Comparison of ENCODE assay signal across 8 mouse cellular contexts in the genomic region with DNA sequence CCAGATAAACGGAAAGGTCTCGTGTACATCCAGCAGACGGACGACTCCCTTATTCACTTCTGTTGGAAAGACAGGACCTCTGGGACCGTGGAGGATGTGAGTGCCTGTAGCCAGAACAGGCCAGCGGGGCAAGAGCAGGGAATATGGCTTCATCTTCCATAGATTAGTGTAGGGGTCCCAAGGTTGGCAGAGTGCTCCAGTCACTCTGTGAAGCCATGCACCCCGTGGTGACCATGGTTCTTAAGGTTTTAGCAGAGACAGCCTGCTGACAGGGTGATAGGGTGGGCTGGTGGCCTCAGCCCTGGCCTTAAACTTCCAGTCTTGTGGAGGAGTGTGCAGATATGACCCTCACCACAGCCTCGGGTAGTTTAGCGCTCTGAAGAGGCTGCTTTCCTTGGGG. TPM values are rescaled to one million over a fixed set of nuclear protein-coding genes. Genes with fewer than 3 reads are reported as not detected.
DNase-seq lines count a peak whose midpoint lies in the region; ATAC-seq and TF ChIP-seq lines count a peak whose summit lies in the region.

No protein-coding gene starts in this region.

- TF ChIP-seq EP300 in lung, postnatal 0 days (IDR thresholded peaks at IDR 0.05), result no peak

- H3K36me3 ChIP-seq in lung, postnatal 0 days (ENCODE audit: insufficient read depth, low read length), result peaks cover 20% of the 10 kb centered on the region
- H3K36me3 ChIP-seq in embryonic facial prominence, embryonic 11.5 days (replicated peaks; ENCODE audit: control insufficient read depth, insufficient read depth, low read depth, low read length), result peaks cover 4% of the 10 kb centered on the region
- peaks cover 37% of the 10 kb centered on the region for H3K36me3 ChIP-seq in intestine, postnatal 0 days (ENCODE audit: control insufficient read depth, insufficient read depth)
- H3K36me3 ChIP-seq in neural tube, embryonic 15.5 days, result peaks cover 36% of the 10 kb centered on the region

- DNase-seq in lung, postnatal 0 days (ENCODE audit: low spot score), result peak; percentile 13
- no peak for DNase-seq in lung, postnatal 4 days
- DNase-seq in embryonic facial prominence, embryonic 11.5 days (ENCODE audit: low spot score), result no peak
- no peak for DNase-seq in embryo, embryonic 11 days
- no peak for DNase-seq in layer of hippocampus, adult 11-12 months (ENCODE audit: low spot score)
- no peak for DNase-seq in thymus, postnatal 36 days

- H3K4me3 ChIP-seq in lung, postnatal 0 days (ENCODE audit: low read depth, low read length), result peak overlapping the region; percentile 98
- H3K4me3 ChIP-seq in embryonic facial prominence, embryonic 11.5 days (ENCODE audit: low read depth, low read length), result peak overlapping the region; percentile 99
- H3K4me3 ChIP-seq in intestine, postnatal 0 days (ENCODE audit: low read depth, low read length), result peak overlapping the region; percentile 98
- peak overlapping the region; percentile 75 for H3K4me3 ChIP-seq in neural tube, embryonic 15.5 days (replicated peaks)

- H3K9me3 ChIP-seq in lung, postnatal 0 days (ENCODE audit: low read length), result no peaks in the 10 kb centered on the region
- no peaks in the 10 kb centered on the region for H3K9me3 ChIP-seq in embryonic facial prominence, embryonic 11.5 days (replicated peaks; ENCODE audit: control insufficient read depth, low read length)
- H3K9me3 ChIP-seq in intestine, postnatal 0 days (ENCODE audit: control insufficient read depth), result no peaks in the 10 kb centered on the region
- no peaks in the 10 kb centered on the region for H3K9me3 ChIP-seq in neural tube, embryonic 15.5 days (replicated peaks)

- no peak for TF ChIP-seq CTCF in lung, postnatal 0 days (IDR thresholded peaks at IDR 0.05)
- no peak for TF ChIP-seq CTCF in intestine, postnatal 0 days (IDR thresholded peaks at IDR 0.05; ENCODE audit: low read depth)

- H3K9ac ChIP-seq in lung, postnatal 0 days (replicated peaks; ENCODE audit: low read depth), result peak overlapping the region; percentile 95
- peak overlapping the region; percentile 97 for H3K9ac ChIP-seq in embryonic facial prominence, embryonic 11.5 days (replicated peaks; ENCODE audit: low read length)
- peak overlapping the region; percentile 97 for H3K9ac ChIP-seq in intestine, postnatal 0 days (ENCODE audit: low read depth, low read length)
- peak overlapping the region; percentile 88 for H3K9ac ChIP-seq in neural tube, embryonic 15.5 days (replicated peaks)

- H3K4me1 ChIP-seq in lung, postnatal 0 days (ENCODE audit: insufficient read depth, low read depth, low read length), result peaks cover 7% of the 10 kb centered on the region; the same call in 1 of the 2 replicates
- peaks cover 3% of the 10 kb centered on the region; the same call in 1 of the 2 replicates for H3K4me1 ChIP-seq in embryonic facial prominence, embryonic 11.5 days (ENCODE audit: control insufficient read depth, insufficient read depth, low read length)
- H3K4me1 ChIP-seq in intestine, postnatal 0 days (replicated peaks; ENCODE audit: control insufficient read depth, insufficient read depth, low read length), result no peaks in the 10 kb centered on the region
- peaks cover 30% of the 10 kb centered on the region for H3K4me1 ChIP-seq in neural tube, embryonic 15.5 days

- 3% methylated on average over 8 of the region's 9 CpGs for WGBS in lung, postnatal 0 days
- 6% methylated on average over 8 of the region's 9 CpGs for WGBS in embryonic facial prominence, embryonic 11.5 days
- 3% methylated on average over 8 of the region's 9 CpGs for WGBS in intestine, postnatal 0 days
- 4% methylated on average over 9 of the region's 9 CpGs for WGBS in neural tube, embryonic 15.5 days

- ATAC-seq in lung, postnatal 0 days, result no peak
- no peak for ATAC-seq in embryonic facial prominence, embryonic 11.5 days (replicated peaks; ENCODE audit: insufficient number of reproducible peaks, low FRiP score, low TSS enrichment, low read depth)
- ATAC-seq in intestine, postnatal 0 days, result no peak
- no peak for ATAC-seq in neural tube, embryonic 15.5 days (ENCODE audit: low FRiP score)

- H3K4me2 ChIP-seq in lung, postnatal 0 days (replicated peaks; ENCODE audit: low read depth, low read length), result peak overlapping the region; percentile 75
- peak overlapping the region; percentile 65 for H3K4me2 ChIP-seq in embryonic facial prominence, embryonic 11.5 days (ENCODE audit: low read depth, low read length)
- peak overlapping the region; percentile 88 for H3K4me2 ChIP-seq in intestine, postnatal 0 days (replicated peaks; ENCODE audit: low read depth)
- H3K4me2 ChIP-seq in neural tube, embryonic 15.5 days, result peak overlapping the region; percentile 89

- H3K27ac ChIP-seq in lung, postnatal 0 days (ENCODE audit: low read length), result peak overlapping the region; percentile 96
- no peak overlapping the region for H3K27ac ChIP-seq in embryonic facial prominence, embryonic 11.5 days (replicated peaks; ENCODE audit: low read depth, low read length)
- H3K27ac ChIP-seq in intestine, postnatal 0 days (ENCODE audit: low read depth, low read length), result peak overlapping the region; percentile 57; the same call in 1 of the 2 replicates
- H3K27ac ChIP-seq in neural tube, embryonic 15.5 days (replicated peaks), result peak overlapping the region; percentile 89; the same call in 1 of the 2 replicates

- H3K27me3 ChIP-seq in lung, postnatal 0 days (replicated peaks; ENCODE audit: insufficient read depth, low read length), result no peaks in the 10 kb centered on the region
- H3K27me3 ChIP-seq in embryonic facial prominence, embryonic 11.5 days (ENCODE audit: control insufficient read depth, insufficient read depth, low read length), result no peaks in the 10 kb centered on the region
- no peaks in the 10 kb centered on the region for H3K27me3 ChIP-seq in intestine, postnatal 0 days (replicated peaks; ENCODE audit: control insufficient read depth, insufficient read depth, low read length)
- no peaks in the 10 kb centered on the region for H3K27me3 ChIP-seq in neural tube, embryonic 15.5 days (replicated peaks)

RNA-seq across cellular contexts. Expression of gene Adrm1, which starts 0.9 kb away (rescaled TPM):
- polyA plus RNA-seq in lung, postnatal 0 days (2015; fragmentation: Nextera tagmentation; extraction: Ambion mirVana), result 119 and 136 TPM in 2 replicates
- polyA plus RNA-seq in embryonic facial prominence, embryonic 11.5 days (2014; fragmentation: Nextera tagmentation; extraction: Ambion mirVana), result 157 and 169 TPM in 2 replicates
- polyA plus RNA-seq in intestine, postnatal 0 days (2015; fragmentation: Nextera tagmentation; extraction: Ambion mirVana), result 132 and 142 TPM in 2 replicates
- polyA plus RNA-seq in neural tube, embryonic 15.5 days (2015; fragmentation: Nextera tagmentation; extraction: Ambion mirVana), result 196 and 203 TPM in 2 replicates

RNA-seq across cellular contexts. Expression of gene Osbpl2, which starts 53.0 kb away (rescaled TPM):
- 35.3 and 36.1 TPM in 2 replicates for polyA plus RNA-seq in lung, postnatal 0 days (2015; fragmentation: Nextera tagmentation; extraction: Ambion mirVana)
- 31.5 and 33.0 TPM in 2 replicates for polyA plus RNA-seq in embryonic facial prominence, embryonic 11.5 days (2014; fragmentation: Nextera tagmentation; extraction: Ambion mirVana)
- polyA plus RNA-seq in intestine, postnatal 0 days (2015; fragmentation: Nextera tagmentation; extraction: Ambion mirVana), result 22.9 and 26.4 TPM in 2 replicates
- polyA plus RNA-seq in neural tube, embryonic 15.5 days (2015; fragmentation: Nextera tagmentation; extraction: Ambion mirVana), result 63.8 and 71.8 TPM in 2 replicates

RNA-seq across cellular contexts. Expression of gene Lama5, which starts 53.5 kb away (rescaled TPM):
- polyA plus RNA-seq in lung, postnatal 0 days (2015; fragmentation: Nextera tagmentation; extraction: Ambion mirVana), result 83.7 and 85.3 TPM in 2 replicates
- 6.9 and 11.5 TPM in 2 replicates for polyA plus RNA-seq in embryonic facial prominence, embryonic 11.5 days (2014; fragmentation: Nextera tagmentation; extraction: Ambion mirVana)
- polyA plus RNA-seq in intestine, postnatal 0 days (2015; fragmentation: Nextera tagmentation; extraction: Ambion mirVana), result 19.8 and 23.5 TPM in 2 replicates
- 1.2 and 4.4 TPM in 2 replicates for polyA plus RNA-seq in neural tube, embryonic 15.5 days (2015; fragmentation: Nextera tagmentation; extraction: Ambion mirVana)
